Mouse (Mus musculus) R1 (cell line): ENCODE results near the gene Rab12.

Source experiments
- DNase-seq: peaks from one replicate; pipeline ENCODE4 v3.0.0-alpha.2; 2018; ENCODE audit warnings: low read depth, low spot score

Rab12 gene

DNA sequence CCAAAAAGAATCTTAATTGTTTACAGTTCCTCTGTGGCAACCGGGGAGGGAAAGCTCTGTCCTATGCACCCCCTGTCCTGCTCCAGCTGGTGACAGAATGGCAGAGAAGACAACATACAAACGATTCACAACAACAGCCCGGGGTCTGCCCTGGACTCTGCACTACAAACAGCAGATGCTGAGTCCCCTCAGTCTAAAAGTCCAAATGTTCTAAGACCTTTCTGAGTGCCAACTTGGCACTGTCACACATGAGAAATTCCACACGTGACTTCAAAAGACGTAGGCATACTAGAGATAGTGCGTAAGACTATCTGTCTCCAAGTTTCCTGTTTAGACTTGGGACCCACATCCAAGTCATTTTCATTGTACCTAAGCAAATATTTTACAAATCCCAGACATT lies 16.7 kb downstream of the Rab12 start:
- no peak for DNase-seq

DNA sequence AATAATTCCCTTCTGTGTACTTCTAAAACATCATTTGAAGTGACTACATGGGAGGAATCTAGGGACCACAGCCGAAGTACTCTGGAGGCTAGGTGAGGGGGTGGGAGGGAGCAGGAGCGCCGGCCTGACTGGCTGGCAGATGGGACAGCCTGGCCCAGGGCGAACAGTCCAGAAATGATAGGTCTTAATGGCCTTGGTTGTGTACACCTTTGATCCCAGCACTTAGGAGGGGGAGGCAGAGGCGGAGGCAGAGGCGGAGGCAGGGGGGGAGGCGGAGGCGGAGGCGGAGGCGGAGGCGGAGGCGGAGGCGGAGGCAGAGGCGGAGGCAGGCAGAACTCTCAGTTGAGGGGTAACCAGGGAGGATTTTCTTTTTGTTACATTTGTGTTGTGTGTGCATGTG lies 20.9 kb downstream of the Rab12 start:
- DNase-seq, result peak; percentile 38

DNA sequence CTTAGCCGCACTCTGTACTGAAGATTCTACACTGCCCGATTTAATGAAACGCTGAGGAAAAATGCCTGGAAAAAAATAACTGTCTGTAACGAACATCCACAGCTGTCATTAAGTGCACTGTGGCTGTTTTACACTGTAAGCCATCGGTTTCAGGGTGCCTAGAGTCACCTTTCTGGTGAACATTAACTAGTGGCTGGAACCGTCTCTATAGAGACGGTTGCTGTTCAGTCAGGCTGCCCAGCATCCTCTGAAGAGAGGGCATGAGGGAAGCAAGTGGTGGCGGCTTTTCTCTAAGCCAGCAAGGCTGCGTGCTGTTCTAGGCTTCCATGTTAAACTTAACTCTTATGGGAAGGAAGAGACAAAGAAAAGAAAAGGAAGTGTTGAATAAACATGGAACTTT lies 22.9 kb downstream of the Rab12 start:
- no peak for DNase-seq

DNA sequence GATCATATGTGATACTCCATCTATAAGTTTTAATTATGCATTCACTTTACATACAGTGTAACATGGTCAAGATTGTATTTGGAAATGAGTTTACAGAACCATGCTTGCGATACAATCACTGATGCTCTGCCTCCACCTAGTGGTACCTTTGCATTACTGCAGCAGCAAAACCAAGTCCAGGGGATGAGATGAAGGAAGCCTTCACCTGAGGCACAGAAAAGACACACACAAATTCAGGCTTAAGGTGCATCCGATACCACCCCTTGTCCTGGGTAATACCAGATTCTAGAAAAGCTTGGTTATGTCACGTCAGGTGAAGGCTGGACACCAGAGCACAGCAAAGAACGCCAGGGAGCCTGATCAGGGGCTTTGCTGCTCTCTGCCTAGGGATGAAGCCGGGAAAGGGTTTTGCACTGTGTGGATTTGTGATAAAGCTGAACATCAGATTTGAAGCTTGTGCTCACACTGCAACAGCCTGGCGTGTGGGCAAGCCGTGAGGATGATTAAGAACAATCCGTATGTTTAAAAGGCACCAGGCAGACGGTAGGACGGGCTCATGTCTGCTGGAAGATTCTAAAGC lies 29.4 kb downstream of the Rab12 start:
- peak; percentile 72 for DNase-seq

DNA sequence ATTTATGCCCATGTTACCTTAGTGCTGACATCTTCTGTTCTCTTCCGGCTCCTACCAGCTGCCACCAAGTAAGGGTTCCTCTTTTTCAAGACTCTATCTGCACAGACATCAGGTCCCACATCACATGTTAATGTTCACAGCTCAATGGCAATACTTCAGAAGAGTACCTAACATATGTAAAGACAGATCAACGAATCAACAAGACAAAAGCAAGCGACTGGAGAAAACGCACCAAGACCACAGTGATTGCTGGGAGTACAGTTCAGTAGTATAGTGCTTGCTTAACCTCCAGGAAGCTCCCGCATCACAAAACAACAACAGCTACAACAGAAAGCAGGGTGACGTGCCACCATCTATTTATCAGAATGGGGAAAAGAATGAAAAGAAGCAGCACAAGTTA lies 33.0 kb downstream of the Rab12 start:
- DNase-seq, result peak; percentile 86

DNA sequence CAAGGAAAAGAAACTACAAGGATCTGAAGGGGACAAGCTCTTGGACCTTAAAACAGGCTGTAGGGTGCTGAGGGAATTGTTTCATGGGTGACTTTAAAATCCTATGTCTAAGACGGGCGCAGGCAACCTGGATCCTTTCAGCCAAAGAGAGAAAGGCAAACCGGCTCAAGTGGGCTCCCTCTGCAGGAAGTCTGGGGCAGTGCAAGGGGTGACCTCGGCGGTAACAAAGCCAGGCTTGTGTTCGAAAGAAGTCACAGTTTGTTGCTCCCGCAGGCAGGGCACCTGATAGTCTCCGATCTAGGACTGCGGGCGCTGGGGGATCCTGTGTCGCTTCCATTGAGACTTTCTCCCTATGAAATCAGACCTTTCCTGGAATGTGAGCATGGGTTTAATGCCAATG lies 33.8 kb downstream of the Rab12 start:
- peak; percentile 92 for DNase-seq

DNA sequence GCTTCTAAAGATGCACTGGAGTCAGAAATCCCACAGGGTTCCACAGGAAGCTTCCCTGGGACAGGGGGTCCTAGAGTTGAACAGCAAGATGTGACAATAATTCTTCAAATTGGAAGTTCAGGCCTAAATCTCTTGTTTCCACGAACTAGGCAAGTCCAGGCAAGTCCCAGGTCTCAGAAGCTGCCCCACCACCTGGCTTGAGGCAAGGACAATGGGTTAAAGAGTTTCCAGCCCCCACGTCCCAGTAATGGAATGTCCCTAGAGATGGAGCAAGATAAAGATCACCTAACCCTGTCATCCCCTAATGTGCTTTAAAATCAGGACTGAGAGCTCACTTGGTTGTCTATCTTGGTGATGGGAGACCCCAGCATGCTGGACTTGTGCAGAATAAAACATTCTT lies 34.6 kb downstream of the Rab12 start:
- DNase-seq, result peak; percentile 84

DNA sequence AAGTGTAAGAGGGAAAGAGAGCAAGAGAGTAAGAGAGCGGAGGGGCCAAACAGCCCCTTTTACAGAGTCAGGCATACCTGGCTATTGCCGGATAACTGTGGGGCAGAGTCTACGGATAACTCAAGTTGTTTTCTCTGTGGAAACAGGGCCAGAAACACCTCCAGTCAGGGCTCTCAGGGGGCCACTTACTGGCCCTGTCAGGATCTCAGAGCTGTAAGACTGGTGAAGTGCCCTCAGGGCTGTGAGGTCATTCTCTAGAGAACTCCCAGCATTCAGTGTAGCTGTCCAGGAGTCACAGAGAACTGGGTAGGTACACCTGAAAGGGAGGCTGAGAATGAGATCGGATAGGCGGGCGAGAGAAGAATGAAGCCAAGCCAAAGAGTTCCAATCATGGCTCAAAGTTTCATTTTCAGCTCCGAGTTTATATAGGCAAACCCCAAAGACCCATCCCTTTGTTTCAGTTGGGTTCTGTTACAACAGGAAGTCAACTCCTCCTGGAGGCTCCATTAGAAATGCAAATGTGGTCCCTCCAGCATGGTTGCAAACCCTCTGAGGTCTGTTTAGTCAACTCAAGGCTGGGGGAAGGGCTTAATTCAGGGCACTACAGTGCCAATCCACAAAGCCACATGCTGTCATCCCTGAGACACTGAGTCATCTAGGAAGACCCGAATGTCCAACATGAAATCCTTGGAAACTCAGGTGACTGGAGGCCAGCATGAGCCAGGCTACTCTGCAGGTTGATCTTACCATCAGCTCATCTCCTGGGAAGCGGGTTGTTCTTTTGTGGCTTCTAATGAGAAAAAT lies 35.7 kb downstream of the Rab12 start:
- DNase-seq, result peak; percentile 97

DNA sequence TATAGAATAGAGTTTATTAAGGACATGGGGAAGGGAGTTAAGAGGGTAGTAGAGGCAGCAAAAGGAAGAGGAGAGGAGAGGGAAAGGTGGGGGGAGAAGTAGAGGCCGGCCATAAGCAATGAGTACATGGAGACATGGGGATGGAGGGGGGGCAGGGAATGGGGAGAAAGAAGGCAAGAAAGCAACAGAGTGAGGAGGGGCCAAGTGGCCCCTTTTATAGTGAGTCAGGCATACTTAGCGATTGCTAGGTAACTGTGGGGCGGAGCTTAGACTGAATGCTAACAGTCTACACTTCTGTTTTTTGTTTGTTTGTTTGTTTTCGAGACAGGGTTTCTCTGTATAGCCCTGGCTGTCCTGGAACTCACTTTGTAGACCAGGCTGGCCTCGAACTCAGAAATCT lies 38.2 kb downstream of the Rab12 start:
- DNase-seq, result peak; percentile 92

DNA sequence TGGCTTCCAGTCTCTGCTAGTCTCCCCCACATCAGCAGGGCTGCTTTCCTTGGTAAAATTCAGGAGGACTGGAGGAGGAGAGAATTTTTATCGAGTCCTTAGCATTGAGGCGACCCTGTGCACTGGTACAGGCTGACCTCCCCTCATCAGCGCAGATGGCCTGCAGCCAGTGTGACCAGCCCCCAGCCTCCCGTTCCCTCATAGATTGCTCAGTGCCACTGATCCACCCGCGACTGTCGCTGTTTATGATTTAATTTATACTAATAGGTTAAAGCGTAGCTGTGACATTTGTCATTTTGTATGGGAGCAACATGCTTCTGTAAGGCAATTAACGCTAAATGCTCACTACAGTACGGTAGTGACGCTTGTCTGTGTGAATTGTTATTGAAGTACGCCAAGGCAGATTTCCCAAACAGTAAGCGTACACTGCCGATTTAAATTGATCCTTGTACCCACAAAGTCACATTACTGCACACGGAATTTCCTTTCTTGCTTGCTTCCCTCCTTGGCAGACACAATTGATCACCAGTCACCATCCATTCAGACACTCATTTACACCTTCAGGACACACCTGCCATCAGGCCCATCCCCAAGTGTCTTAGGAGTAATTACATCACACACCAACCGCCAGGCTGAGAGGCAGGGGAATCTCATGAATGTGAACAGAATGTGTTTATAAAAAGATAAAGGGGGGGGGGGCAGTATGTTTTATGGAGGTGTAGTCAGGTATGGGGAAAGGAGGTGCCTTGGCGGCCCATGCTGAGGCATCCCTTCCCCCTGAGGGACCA lies 38.8 kb downstream of the Rab12 start:
- peak; percentile 83 for DNase-seq

DNA sequence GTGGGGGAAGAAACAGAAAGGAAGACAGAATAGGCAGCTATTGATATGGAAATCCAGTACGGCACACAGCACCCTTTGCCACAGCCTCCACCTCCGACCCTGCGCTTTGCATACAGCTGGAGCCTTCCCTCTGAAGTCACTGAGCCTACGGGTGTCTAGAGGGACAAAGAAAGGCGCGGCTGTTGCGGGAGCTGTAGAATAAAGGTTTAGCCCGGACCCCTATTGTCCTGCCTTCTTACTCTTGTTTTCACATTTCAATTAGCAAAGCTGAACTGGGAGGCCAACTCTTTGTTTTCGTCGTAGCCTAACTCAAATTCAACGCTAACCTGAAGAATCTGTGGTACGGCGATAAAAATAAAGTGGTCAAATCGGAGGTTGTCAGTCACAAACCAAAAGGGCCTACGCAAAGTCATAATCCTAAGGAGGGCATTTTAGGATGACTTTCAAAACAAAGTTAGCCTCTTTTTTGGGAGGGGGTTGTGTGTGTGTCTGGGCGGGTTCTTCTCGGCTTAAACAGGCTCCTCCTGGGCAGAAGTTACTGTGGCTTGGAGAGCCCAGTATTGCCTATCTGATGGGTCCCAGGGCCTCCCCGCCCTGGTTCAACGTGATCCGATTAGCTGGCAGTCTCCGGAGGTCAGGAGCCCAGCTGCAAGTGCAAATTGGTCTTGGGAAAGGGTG lies 39.6 kb downstream of the Rab12 start:
- peak; percentile 100 for DNase-seq

DNA sequence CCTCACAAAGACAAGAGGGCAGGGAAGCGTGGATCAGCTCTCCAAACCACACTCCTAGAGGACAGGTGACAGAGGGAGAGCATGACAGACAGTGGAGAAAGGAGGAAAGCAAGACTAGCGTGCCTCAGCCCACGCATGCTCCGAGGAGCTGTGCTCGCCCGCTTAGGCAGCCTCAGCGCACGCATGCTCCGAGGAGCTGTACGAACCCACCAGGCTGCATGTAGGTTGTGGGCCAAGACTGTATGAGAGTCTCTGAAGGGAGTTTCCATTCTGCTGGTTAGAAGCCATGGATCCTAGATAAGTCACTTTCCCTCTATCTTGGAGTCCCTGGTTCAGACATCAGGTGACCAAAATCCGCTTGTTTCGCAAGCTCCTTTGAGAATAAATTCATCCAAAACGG lies 40.2 kb downstream of the Rab12 start:
- DNase-seq, result peak; percentile 97

DNA sequence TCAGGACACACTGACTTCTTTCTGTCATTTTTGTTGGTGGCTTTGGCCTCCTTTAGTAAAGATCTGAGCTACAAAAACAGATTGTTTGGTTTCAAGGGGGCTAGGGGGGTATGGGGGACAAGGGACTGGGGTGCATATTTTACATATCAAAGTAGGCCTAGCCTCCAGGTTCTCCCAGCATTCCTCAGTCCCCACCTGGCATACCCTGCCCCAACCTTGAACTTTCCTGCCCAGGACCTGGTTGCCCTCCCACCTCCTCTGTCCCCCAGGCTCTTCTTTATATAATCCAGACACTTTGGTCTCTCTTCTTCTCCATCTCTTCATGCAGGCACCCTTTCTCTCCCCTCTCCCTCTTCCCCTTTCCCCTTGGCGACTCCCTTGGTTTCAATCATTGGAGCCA lies 46.3 kb downstream of the Rab12 start:
- DNase-seq, result peak; percentile 68

DNA sequence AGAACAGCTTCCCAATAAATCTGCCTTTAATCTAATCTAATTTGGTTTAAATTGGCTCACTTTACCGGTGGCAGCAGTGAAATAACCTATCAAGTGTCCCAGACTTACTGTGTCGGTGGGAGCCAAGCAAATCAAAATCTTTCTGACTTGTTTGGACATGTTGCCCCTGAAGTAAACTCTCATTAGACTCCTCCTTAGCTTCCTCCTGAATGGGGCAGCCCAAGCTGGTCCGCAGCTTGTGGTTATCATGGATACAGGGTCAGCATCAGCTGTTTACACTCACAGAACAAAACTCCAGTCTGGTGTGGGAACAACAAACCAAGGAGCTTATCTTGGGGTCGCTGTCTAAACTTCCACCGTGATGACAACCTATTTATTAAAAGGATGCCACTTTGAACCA lies 47.8 kb downstream of the Rab12 start:
- DNase-seq, result peak; percentile 59

DNA sequence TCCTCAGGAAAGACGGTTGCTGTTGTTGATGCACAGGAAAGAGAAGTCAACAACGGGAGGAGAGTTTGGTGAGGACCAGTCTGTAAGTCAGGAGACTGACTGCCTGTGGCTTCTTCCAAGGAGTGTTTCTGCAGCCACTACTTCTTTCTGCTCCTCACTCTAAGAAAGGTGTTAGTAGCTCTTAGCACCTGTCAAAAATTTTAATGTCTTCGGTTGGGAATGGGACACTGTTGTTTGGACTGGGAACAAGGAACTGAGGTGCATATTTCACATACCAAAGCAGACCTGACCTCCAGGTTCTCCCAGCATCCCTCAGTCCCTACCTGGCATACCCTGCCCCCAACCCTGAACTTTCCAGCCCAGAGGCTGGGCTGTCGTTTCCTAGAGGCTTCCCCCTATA lies 48.3 kb downstream of the Rab12 start:
- DNase-seq, result peak; percentile 59

DNA sequence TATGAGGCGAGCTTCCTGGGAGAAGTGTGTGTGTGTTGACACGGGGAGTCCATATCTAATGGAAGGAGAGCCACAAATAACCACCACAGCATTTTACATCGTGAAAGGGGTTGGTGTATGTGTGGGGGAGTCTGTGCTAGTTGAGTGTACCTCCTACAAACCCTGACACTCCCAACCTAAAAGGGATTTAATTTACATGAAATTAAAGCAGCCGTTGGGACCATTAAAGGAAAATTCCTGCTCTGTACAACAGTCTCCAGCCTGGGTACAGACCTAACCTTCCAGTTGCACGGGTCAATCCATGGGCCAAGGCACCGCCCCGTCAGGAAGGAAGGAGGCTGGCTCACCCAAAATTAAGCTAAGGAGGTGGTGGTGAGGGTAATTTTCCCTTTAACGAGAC lies 49.5 kb downstream of the Rab12 start:
- DNase-seq, result peak; percentile 89

DNA sequence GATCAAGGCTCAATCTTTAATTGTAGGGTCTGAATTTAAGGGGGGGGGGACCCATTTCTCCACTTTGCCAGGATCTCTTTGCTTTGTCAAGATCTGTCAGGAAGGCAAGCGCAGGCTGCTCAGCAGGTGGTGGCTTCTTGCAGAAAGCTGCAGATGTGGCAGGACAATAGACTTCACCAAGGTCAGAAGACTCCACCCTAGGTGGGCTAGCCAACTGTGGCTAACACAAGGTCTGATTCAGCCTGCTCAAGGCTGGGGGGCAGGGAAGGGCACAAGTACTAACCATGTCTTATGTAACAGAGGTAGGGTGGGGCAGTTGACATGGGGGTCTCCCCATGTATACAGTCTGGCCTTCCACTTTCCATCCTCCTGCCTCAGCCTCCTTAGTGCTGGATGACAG lies 62.3 kb downstream of the Rab12 start:
- peak; percentile 95 for DNase-seq

DNA sequence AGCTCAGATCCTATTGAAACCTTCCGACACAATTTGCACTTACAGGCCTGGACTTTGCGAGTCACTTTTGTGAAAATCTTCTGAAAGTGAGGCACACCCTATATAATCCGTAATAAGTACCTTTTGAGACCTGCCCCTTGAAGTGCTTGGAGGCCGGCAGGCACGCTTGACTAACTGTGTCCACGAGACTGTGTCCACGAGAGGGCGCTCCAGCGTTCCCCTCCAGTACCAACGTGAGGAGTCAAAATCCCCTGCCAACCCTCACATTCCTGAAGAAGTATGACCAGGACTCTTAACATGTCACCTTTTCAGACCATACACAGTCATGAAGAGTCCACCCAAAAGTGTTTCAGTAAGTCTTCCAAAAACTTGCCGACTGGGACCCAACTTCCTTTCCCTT lies 68.4 kb downstream of the Rab12 start:
- peak; percentile 92 for DNase-seq

DNA sequence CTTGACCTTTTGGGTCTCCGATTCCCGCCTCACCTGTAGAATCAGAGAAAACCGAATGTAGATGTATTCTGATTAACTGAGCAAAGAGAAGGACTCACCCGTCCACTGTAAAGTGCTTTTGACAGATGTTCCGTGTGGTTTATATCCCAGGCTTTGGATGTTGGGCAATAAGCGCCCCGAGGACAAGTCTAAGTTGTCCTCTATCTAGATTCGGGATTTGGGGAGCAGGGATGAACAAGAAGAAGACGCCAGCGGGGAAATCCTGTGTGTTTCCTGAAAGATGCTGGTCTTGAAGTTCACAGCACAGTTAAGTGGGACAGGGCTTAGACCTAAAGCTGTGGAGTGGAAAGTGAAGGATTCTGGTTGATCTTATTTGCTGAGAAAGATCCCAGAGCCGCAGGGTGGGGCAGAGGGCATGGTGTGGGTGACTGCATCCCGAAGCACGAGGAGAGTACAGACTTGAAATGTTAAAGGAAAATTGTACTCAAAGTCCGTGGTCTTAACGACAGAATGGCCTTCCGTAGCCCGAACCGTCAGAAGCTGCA lies 68.9 kb downstream of the Rab12 start:
- no peak for DNase-seq

DNA sequence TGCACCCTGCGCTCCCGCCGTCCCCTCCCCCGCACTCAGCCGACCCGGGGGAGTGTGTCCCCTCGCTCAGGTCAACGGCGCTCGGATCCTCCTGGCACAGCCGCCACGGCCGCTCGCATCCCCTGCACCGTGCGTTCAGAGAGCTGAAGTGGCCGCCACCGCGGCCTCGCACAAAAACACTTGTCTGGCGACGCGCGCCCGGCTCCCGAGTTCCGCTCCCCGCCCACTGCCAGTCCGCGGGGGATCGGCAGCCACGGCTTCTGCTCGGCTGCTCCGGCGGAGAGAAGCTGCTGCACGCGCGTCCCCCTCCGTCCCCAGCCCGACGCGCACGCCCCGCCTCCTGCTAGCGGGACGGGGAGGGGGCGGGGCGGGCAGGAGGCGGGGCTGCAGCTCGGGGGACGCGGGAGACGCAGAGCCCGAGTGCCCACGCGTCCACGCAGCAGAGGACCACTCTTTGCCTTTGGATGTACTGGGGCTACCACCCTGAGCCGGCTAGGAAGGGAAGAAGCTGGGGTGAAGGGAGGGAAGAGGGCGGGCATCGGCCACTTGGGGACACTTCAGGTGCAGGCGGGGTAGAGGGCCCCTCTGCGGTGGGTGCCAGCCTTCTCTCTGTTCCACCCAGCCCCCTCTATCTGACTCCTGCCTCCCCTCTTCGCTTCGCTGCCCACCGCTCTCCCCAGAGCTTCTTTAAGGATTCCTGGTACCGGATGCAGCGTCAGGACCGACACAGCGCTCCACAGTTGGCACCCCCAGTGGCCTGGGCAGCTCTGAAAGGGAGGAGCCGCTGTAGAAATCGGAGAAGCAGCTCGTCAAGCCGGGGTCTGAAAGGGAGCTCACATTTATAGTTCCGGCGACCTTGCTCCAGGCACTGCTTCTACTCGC lies 69.8 kb downstream of the Rab12 start, which contains the start of gene Mtcl1:
Gene Mtcl1, minus strand, starts transcription at position 291 of the 882 bp plus-strand sequence.
- peak; percentile 84 for DNase-seq
